Mouse (Mus musculus) c-Kit-negative CD71-positive TER-119-positive erythroid progenitor cells, embryonic 14.5 days (primary cell): ENCODE results near the gene 2510002D24Rik.
"Not testable (repeated sequence)": the region's sequence is repeated elsewhere in the genome, so short reads cannot be mapped to it uniquely, and the experiment has no call there.

Experiments used
- DNase-seq: peaks from one replicate; pipeline ENCODE4 v3.0.0-alpha.2; 2013; ENCODE audit warnings: low read depth, low spot score

The 2510002D24Rik gene

GRCm38 (mm10) chr16:18849521-18850190 lies 13.3 kb downstream of the 2510002D24Rik start:
- not testable (repeated sequence) for DNase-seq

GRCm38 (mm10) chr16:18858551-18858950 lies 22.2 kb downstream of the 2510002D24Rik start:
- peak; percentile 54 for DNase-seq

GRCm38 (mm10) chr16:18860186-18860585 lies 23.8 kb downstream of the 2510002D24Rik start:
- no peak for DNase-seq

- DNase-seq, result peak; percentile 33
Measured at GRCm38 (mm10) chr16:18870495-18870894, 34.1 kb downstream of the 2510002D24Rik start.

- no peak for DNase-seq
Measured at GRCm38 (mm10) chr16:18876091-18876441, 39.7 kb downstream of the 2510002D24Rik start.

GRCm38 (mm10) chr16:18876442-18877308 lies 40.3 kb downstream of the 2510002D24Rik start, which contains the start of the genes Mrpl40 and Hira:
Gene Mrpl40, minus strand, starts transcription at chr16:18876862.
Gene Hira, plus strand, starts transcription at chr16:18877037.
- peak; percentile 81 for DNase-seq

- DNase-seq, result peak; percentile 40
Measured at GRCm38 (mm10) chr16:18877386-18878090, 41.2 kb downstream of the 2510002D24Rik start.

GRCm38 (mm10) chr16:18878091-18878720 lies 41.8 kb downstream of the 2510002D24Rik start:
- DNase-seq, result no peak

GRCm38 (mm10) chr16:18884044-18884443 lies 47.7 kb downstream of the 2510002D24Rik start:
- no peak for DNase-seq
